Mouse (Mus musculus) liver, embryonic 13.5 days (tissue): ENCODE data around the gene Slc17a7. TPM values are rescaled to one million over a fixed set of nuclear protein-coding genes. Genes with fewer than 3 reads are reported as not detected.

Source experiments
- ATAC-seq: fragments of 200-750 bp; cut with Nextera tagmentation; 2 replicates; pipeline ENCODE4 v1.8.0; 2017; ENCODE audit warnings: low read depth, mild to moderate bottlenecking, moderate number of reproducible peaks, moderate library complexity
- DNase-seq: peaks from one replicate; pipeline ENCODE4 v3.0.0; 2022
- H3K27ac ChIP-seq: fragments of 300-500 bp; sonication (generic); 2 replicates; pipeline ENCODE4 v1.5.1; 2015; ENCODE audit warnings: moderate library complexity, mild to moderate bottlenecking, inconsistent platforms
- H3K27me3 ChIP-seq: fragments of 300-500 bp; sonication (generic); 2 replicates; pipeline ENCODE4 v1.6.1; 2015; ENCODE audit warnings: mild to moderate bottlenecking, inconsistent platforms
- H3K36me3 ChIP-seq: fragments of 300-500 bp; sonication (generic); 2 replicates; pipeline ENCODE4 v1.6.1; 2015; ENCODE audit warnings: mild to moderate bottlenecking, inconsistent platforms
- H3K4me1 ChIP-seq: fragments of 300-500 bp; sonication (generic); replicated peaks from 2 replicates; pipeline ENCODE4 v1.6.1; 2015; ENCODE audit warnings: inconsistent platforms
- H3K4me2 ChIP-seq: fragments of 300-500 bp; sonication (generic); 2 replicates; pipeline ENCODE4 v1.6.1; 2015; ENCODE audit warnings: inconsistent platforms, mild to moderate bottlenecking, moderate library complexity
- H3K4me3 ChIP-seq: fragments of 300-500 bp; sonication (generic); replicated peaks from 2 replicates; pipeline ENCODE4 v1.5.1; 2015; ENCODE audit warnings: mild to moderate bottlenecking, inconsistent platforms
- H3K9ac ChIP-seq: fragments of 300-500 bp; sonication (generic); 2 replicates; pipeline ENCODE4 v1.6.1; 2015; ENCODE audit warnings: mild to moderate bottlenecking, inconsistent platforms
- H3K9me3 ChIP-seq: fragments of 300-500 bp; sonication (generic); replicated peaks from 2 replicates; pipeline ENCODE4 v1.6.1; 2016; ENCODE audit warnings: inconsistent platforms
- WGBS: fragments of 180-500 bp; shearing (Covaris S2); methylation state at CpG from one replicate; pipeline ENCODE4 v1.1.7; 2015; ENCODE audit not compliant: insufficient replicate concordance; 5-methylcytosine and 5-hydroxymethylcytosine counted together
- polyA plus RNA-seq: library from polyadenylated mRNA; unstranded; fragments of >200 nt; fragmentation: Nextera tagmentation; extraction: Ambion mirVana; gene quantifications from 2 replicates; pipeline ENCODE4 v1.2.1, GENCODE M21; 2015

Gene Slc17a7
- polyA plus RNA-seq, 1 experiment from 2014 or later: not detected

DNA sequence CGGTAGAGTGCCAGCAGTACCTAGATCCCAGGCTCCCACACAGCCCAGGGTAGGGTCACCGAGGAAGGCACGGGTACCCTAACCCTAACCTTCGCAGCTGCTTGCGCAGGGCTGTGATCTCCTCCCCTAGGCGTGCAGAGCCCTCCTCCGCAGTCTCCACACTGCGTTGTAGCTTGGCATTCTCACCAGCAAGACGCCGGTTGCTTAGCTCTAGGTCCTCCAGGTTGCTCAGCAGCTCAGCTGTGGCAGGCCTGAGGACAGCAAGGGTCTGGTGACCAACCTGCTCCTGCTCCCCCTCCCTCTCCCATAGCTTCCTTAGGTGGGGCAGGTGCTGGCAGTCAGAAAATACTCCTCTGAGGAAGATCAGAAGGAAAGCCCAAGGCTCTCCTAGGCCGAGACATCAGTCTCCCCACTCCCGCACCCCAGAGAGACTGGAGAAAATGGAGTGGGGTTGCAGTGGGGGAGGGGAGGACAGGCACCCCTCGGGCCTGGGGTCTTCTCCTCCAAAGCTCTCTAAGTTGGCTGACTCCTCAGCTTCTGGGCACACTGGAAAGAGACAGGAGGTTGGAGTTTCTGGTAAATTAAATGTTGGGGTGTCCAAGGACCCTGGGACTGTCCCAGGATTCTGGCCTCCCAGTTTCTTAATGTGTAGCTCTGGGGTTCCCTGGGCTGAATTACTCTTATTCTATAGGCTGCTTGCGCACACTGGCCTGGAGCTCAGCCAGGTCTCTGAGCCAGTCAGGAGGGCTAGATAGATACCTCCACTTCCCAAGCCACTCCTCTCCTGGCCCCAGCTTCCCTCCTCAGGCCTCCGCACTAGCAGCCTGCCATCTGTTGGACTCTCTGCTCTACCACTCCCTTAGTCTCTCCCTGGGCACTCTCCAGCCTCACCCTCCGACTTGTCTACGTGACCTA lies 30.4 kb downstream of the Slc17a7 start:
- Histone ChIP-seq H3K4me3 (no peak overlapping the region), H3K4me2 (no peak overlapping the region), H3K36me3 (no peaks in the 10 kb centered on the region), H3K9ac (no peak overlapping the region), H3K27ac (no peak overlapping the region), H3K27me3 (peaks cover 78% of the 10 kb centered on the region), H3K9me3 (no peaks in the 10 kb centered on the region), H3K4me1 (no peaks in the 10 kb centered on the region)
- DNase-seq (no peak), ATAC-seq (no peak)
- WGBS: 59% methylated on average over 17 of the region's 17 CpGs

DNA sequence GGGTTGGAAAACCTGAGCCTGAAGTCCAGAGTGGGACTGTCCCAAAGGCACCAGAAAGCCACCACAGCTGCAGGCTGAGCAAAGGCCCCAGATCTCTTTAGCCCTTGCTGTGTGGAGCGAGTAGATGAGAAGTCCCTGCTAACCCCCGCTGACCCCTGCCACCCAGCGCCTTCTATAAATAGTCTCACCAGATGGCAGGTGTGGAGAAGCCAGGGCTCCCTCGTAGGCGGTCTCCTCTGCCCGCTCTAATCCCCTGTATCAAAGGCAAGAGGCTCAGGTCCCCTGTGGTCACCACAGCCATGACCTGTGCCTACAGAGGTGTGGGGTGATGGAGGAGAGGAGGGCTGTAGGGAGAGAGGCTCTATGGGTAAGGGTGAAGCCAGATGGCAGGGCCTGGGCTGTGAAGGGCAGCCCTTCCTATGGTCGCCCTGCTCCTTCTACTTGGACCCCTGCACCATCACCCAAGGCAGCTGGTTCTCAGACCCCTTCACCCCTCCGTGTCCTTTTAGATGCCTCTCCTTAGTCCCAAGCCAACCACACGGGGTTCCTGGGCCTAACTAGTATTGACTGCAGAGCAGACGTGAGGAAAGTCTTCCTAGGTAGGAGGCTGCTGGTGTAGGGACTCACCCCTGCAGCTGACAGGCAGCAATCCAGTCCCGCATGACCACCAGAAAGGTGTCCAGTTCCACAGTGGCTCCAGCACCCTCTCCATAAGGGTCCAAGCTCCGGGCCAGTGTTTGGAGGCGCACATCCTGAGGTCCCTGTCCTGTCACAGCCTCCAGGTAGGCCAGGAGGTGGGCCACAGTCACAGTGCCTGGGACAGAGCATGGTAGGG lies 31.8 kb downstream of the Slc17a7 start:
- H3K27ac ChIP-seq: no peak overlapping the region
- no peaks in the 10 kb centered on the region for H3K9me3 ChIP-seq
- DNase-seq (no peak), ATAC-seq (no peak)
- H3K4me1 ChIP-seq: no peaks in the 10 kb centered on the region
- H3K4me3 ChIP-seq: no peak overlapping the region
- 53% methylated on average over 13 of the region's 13 CpGs for WGBS
- peaks cover 73% of the 10 kb centered on the region for H3K27me3 ChIP-seq
- H3K4me2 ChIP-seq: no peak overlapping the region
- H3K9ac ChIP-seq: no peak overlapping the region
- no peaks in the 10 kb centered on the region for H3K36me3 ChIP-seq

DNA sequence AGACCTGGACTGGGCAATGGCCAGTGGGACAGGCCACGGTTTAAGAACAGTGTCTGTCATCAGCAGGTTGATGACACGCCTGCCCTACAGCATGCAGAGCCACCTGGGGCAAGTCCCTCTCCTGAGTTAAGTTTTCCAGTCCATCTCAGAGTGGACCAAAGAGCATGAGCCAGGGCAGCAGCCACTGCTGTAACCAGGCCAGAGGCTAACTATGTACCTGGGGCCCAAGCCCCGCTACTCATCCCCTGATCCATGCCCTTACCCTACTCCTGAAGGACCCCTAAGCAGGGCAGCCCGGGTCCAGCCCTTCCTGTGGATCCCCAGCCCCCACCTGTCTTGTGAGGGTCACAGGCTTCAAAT lies 32.4 kb downstream of the Slc17a7 start:
- Histone ChIP-seq H3K27ac (no peak overlapping the region), H3K4me2 (no peak overlapping the region), H3K4me1 (no peaks in the 10 kb centered on the region), H3K9ac (no peak overlapping the region), H3K36me3 (no peaks in the 10 kb centered on the region), H3K4me3 (no peak overlapping the region), H3K9me3 (no peaks in the 10 kb centered on the region), H3K27me3 (peaks cover 68% of the 10 kb centered on the region)
- ATAC-seq (no peak), DNase-seq (no peak)
- 59% methylated on average over 4 of the region's 4 CpGs for WGBS

DNA sequence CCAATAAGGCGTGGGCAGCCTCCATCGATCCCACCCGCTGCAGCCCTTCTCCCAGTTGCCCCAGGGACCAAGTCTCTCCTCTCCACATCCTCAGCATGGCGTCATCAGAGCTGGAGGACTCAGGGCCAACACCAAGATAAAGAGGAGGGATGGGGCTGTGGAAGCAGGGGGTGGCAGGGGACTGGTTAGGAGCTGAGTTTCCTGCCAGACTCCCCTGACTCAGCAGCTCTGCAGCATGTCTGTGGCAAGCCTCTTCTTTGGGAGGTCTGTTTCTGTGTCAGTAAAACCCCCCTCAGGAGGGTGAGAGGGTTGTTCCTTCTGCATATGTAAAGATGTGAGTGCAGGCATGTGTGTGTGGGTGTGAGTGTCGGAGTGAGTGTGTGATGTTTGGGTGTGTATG lies 33.2 kb downstream of the Slc17a7 start:
- no peak for DNase-seq
- 49% methylated on average over 5 of the region's 5 CpGs for WGBS
- Histone ChIP-seq H3K4me3 (no peak overlapping the region), H3K9ac (no peak overlapping the region), H3K4me2 (no peak overlapping the region), H3K27ac (no peak overlapping the region), H3K27me3 (peaks cover 60% of the 10 kb centered on the region), H3K4me1 (no peaks in the 10 kb centered on the region), H3K36me3 (no peaks in the 10 kb centered on the region), H3K9me3 (no peaks in the 10 kb centered on the region)
- ATAC-seq: no peak

DNA sequence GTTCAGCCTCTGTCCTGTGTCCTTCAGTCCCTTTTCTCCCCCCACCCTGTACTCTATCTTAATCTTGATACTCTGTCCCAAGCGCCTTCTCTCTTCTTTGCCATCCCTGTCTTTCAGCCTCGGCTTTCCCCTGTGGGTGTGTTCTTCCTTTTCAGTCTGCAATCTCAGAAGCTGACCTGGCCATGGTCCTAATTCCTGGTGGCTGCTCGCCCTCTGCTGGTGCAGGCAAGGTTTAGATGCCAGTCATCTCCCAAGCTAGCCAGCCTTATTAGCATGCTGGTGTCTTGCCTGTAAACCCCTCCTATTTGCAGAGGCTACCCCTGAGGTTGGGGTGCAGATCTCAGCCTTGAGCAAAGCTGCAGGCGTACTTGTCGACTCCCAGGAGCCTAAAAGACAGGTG lies 34.7 kb downstream of the Slc17a7 start:
- Histone ChIP-seq H3K27me3 (peaks cover 48% of the 10 kb centered on the region), H3K4me1 (no peaks in the 10 kb centered on the region), H3K27ac (no peak overlapping the region), H3K9me3 (no peaks in the 10 kb centered on the region), H3K36me3 (no peaks in the 10 kb centered on the region), H3K4me3 (no peak overlapping the region), H3K9ac (no peak overlapping the region), H3K4me2 (no peak overlapping the region)
- ATAC-seq (no peak), DNase-seq (no peak)
- WGBS: 13% methylated on average over 5 of the region's 5 CpGs

DNA sequence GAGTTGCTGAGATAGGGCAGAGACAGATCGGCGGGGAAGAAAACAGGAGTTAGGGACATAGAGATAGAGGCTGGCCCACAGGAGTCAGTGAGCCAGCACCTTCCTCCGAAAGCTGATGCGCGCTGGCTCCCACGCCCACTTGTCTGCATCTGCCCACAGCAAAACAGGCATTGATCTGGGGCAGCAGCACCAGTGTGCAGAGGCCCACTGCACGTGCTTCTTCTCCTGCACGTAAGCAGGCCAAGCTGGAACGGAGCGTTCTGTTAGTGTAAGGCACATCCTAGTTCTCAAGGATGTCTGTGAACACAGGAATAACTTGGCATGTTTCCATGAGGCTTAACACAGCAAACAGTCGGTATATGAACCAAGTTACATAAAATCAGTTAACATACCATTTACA lies 35.2 kb downstream of the Slc17a7 start:
- WGBS: 70% methylated on average over 11 of the region's 11 CpGs
- Histone ChIP-seq H3K4me1 (peaks cover 1% of the 10 kb centered on the region), H3K9me3 (no peaks in the 10 kb centered on the region), H3K27ac (no peak overlapping the region), H3K27me3 (peaks cover 43% of the 10 kb centered on the region), H3K4me3 (no peak overlapping the region), H3K4me2 (no peak overlapping the region), H3K36me3 (no peaks in the 10 kb centered on the region), H3K9ac (no peak overlapping the region)
- ATAC-seq (no peak), DNase-seq (no peak)

DNA sequence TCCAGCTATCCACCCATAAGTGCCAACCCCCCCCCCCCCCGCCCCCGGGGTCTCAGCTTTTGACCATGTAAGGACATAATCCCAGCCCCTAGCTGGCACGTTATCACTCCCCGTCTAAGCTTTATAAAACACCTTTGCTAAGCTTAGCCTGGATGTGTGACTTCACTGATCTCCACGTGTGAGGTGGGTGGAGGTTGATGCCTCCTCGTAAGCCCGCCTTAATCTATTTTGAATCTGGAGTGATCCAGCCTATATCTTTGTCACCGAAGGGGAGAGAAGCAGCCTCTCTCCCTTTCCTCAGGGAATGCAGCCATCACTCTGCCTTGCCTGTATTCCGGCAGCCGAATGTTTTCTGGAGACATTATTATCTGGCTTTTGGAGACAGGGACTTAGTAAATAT lies 38.9 kb downstream of the Slc17a7 start:
- Histone ChIP-seq H3K9ac (no peak overlapping the region), H3K9me3 (no peaks in the 10 kb centered on the region), H3K27me3 (peaks cover 21% of the 10 kb centered on the region), H3K36me3 (no peaks in the 10 kb centered on the region), H3K4me3 (no peak overlapping the region), H3K4me1 (peaks cover 16% of the 10 kb centered on the region), H3K4me2 (no peak overlapping the region), H3K27ac (no peak overlapping the region)
- ATAC-seq (no peak), DNase-seq (no peak)
- WGBS: 52% methylated on average over 10 of the region's 10 CpGs

DNA sequence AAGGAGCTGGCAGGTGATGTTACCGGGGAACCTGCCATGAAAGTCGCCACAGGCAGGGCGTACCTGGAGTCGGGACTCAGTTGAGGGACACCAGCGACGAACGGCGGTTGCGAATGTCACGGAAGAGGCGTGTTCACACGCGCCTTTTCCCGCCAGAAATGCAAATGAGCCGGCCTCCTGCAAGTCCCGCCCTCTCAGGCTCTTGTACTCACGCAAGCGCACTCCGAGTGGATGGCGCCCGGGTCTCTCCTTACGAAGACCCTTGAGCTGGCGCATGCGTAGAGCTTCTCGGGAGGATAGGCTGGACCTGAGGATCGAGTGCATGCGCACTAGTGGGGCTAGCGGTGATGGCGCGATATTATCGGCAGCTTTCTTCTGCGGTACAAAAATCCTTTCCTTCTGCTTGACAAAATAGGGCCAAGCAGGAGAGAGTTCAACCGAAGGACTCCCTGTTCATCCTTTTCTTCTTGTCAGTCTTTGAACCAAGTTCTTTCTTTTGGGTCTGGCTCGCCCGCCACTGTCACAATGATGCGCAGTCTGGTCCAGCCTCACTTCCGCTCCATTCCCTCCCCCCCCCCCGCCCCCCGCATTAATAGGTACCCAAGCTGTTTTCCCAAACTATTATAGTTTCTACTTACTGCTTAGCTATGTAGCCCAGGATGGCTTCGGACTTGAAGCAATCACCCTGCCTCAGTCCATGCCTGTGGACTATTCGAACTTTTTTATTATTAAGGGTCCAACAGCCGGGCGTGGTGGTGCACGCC lies 40.8 kb downstream of the Slc17a7 start, which contains the start of gene Ccdc155:
Ccdc155 (minus strand) TSS at position 513 of the 764 bp plus-strand sequence.
- DNase-seq (peak; percentile 85), ATAC-seq (peak; percentile 92)
- no peaks in the 10 kb centered on the region for H3K36me3 ChIP-seq
- H3K4me2 ChIP-seq: peak within 1 kb of the TSS; percentile 74
- no peak within 1 kb of the TSS for H3K27ac ChIP-seq
- H3K9me3 ChIP-seq: no peaks in the 10 kb centered on the region
- 6% methylated on average over 44 of the region's 44 CpGs for WGBS
- H3K4me1 ChIP-seq: peaks cover 16% of the 10 kb centered on the region
- peaks cover 12% of the 10 kb centered on the region; the same call in 1 of the 2 replicates for H3K27me3 ChIP-seq
- peak within 1 kb of the TSS; percentile 56 for H3K4me3 ChIP-seq
- H3K9ac ChIP-seq: peak within 1 kb of the TSS; percentile 26; the same call in 1 of the 2 replicates

DNA sequence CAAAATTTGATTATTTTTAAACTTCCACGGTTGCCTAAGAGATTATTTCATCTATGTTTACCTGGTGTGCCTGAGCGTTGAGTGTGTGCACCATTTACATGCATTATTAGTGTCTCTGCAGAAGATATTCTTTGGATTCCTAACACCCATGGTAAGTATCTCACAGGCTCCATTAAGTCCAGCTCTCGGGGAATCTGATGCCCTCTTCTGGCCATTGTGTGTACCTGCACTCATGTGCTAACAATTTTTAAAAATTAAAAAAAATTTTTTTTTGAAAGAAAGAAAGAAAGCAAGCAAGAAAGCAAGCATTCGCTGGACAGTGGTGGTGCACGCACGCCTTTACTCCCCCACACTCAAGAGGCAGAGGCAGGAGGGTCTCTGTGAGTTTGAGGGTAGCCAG lies 44.5 kb downstream of the Slc17a7 start:
- H3K9me3 ChIP-seq: no peaks in the 10 kb centered on the region
- no peak overlapping the region for H3K9ac ChIP-seq
- no peak overlapping the region for H3K4me2 ChIP-seq
- H3K4me3 ChIP-seq: no peak overlapping the region
- H3K27me3 ChIP-seq: peaks cover 25% of the 10 kb centered on the region
- H3K36me3 ChIP-seq: no peaks in the 10 kb centered on the region
- 67% methylated on average over 6 of the region's 6 CpGs for WGBS
- ATAC-seq (no peak), DNase-seq (no peak)
- no peak overlapping the region for H3K27ac ChIP-seq
- peaks cover 31% of the 10 kb centered on the region for H3K4me1 ChIP-seq

DNA sequence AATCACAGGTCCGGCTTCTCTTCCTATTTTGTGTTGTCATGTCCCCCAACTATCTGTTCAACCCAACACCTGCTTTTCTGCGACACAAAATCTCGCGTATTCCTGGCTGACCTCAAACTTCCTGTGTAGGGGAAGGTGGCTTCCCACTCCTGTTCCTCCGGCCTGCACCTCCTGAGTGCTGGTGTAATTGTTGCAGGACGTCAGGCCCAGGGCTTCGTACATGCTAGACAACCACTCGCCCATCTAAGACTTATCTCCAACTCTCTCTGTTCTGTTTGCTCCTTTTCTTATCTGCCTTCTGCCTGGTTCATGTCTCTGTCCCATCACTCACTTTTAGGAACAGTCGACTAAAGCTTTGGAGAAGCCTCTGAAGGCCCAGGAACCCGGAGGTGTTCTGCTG lies 47.3 kb downstream of the Slc17a7 start:
- ATAC-seq (peak; percentile 33; the same call in 1 of the 2 replicates), DNase-seq (no peak)
- Histone ChIP-seq H3K4me2 (peak overlapping the region; percentile 69), H3K4me3 (peak overlapping the region; percentile 40), H3K27ac (no peak overlapping the region), H3K4me1 (peaks cover 25% of the 10 kb centered on the region), H3K36me3 (no peaks in the 10 kb centered on the region), H3K9ac (peak overlapping the region; percentile 50), H3K27me3 (peaks cover 50% of the 10 kb centered on the region), H3K9me3 (no peaks in the 10 kb centered on the region)
- 9% methylated on average over 10 of the region's 10 CpGs for WGBS

DNA sequence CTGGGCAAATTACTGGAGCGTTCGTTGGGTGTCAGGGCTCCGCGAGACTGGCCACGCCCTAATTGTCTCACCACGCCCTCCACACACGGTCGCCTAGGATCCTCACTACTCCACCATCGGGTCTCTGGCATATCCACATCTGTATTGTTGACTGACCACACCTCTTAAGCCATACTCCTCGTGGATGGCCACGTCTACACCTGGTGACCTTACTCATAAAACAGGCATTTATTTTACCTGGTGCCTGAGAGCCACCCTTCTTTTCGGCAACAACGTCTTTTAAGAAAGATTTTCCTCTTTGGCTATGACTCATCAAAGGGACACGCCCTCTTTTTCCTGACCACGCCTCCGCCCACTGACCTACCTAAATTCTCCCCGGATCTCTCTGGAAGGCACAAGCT lies 48.1 kb downstream of the Slc17a7 start, which contains the start of gene Dkkl1:
Dkkl1 (minus strand) TSS at position 297 of the 401 bp plus-strand sequence.
- H3K9me3 ChIP-seq: no peaks in the 10 kb centered on the region
- DNase-seq (peak; percentile 60), ATAC-seq (peak; percentile 61)
- no peaks in the 10 kb centered on the region for H3K36me3 ChIP-seq
- H3K4me1 ChIP-seq: peaks cover 32% of the 10 kb centered on the region
- peak within 1 kb of the TSS; percentile 40 for H3K4me3 ChIP-seq
- H3K9ac ChIP-seq: peak within 1 kb of the TSS; percentile 50
- H3K27me3 ChIP-seq: peaks cover 57% of the 10 kb centered on the region
- H3K27ac ChIP-seq: no peak within 1 kb of the TSS
- WGBS: 2% methylated on average over 17 of the region's 17 CpGs
- peak within 1 kb of the TSS; percentile 69 for H3K4me2 ChIP-seq
